Mouse (Mus musculus): ENCODE data around the gene Runx1.

Gene Runx1

DNA sequence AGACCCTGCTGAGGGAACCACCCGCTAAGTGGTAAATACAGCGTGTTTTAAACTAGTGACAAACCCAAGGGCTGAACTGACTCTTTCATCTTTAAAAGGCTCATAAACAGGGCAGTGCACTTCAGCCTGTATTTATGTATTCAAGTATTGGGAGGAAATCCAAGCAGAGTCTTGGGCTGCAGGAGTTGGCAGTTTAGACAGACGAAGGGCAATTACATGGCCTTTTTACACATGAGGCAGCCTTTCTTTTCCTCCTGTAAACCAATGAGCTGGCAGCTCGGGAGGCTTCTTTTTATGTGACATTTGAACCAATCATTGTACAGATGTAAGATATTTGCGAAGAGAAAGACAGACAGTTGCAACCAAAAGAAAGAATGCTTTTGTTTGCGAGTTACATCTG lies 233.7 kb downstream of the Runx1 start:
- in situ Hi-C loops (cut with MboI, MseI): no loop called here

GRCm38 (mm10) chr16:92591783-92592182 lies 234.2 kb downstream of the Runx1 start:
- in situ Hi-C loops (cut with MboI, MseI): no loop called here

GRCm38 (mm10) chr16:92587836-92588235 lies 238.1 kb downstream of the Runx1 start:
- in situ Hi-C loops (cut with MboI, MseI): no loop called here

- in situ Hi-C loops (cut with MboI, MseI): no loop called here
Measured at GRCm38 (mm10) chr16:92581767-92582166, 244.2 kb downstream of the Runx1 start.

- in situ Hi-C loops (cut with MboI, MseI): no loop called here
Measured at GRCm38 (mm10) chr16:92580981-92581380, 245.0 kb downstream of the Runx1 start.

DNA sequence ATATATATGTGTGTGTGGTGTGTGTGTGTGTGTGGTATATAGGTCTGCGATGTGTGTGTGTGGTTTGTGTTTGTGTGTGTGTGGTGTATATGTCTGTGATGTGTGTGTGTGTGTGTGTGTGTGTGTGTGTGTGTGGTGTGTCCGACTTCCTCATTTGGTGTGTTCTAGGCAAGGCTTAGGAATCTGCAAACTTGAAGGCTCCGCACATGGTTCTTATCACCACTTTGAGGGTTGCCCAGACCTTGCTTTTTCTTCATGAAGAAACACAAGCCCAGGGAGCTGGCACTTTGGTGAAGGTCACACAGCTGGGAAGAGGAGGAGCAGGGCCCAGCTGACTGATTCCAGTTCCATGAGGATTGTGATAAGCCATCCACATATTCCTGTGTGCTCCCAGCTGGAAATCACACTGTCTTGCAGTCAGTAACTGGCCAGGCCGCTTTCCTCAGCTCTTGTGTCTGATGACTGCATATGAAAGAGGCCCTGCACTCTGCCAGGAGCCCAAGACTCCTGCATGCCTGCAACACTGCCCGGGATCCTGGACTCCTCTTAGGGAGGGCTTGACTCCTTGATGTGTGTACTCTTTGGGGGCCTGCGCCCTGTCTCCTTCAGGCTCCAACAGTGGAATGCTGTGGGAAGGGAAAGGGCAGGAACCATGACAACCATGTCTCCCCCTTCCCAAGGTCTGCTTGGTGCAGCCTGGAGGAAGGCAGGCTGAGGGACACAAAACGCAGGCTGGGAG lies 246.9 kb downstream of the Runx1 start:
- in situ Hi-C loops (cut with MboI, MseI): no loop called here

- in situ Hi-C loops (cut with MboI, MseI): no loop called here
Measured at GRCm38 (mm10) chr16:92577381-92577780, 248.6 kb downstream of the Runx1 start.

- in situ Hi-C loops (cut with MboI, MseI): no loop called here
Measured at GRCm38 (mm10) chr16:92575792-92576191, 250.2 kb downstream of the Runx1 start.

GRCm38 (mm10) chr16:92573193-92573592 lies 252.8 kb downstream of the Runx1 start:
- in situ Hi-C loops (cut with MboI, MseI): no loop called here

- in situ Hi-C loops (cut with MboI, MseI): no loop called here
Measured at GRCm38 (mm10) chr16:92571246-92571645, 254.7 kb downstream of the Runx1 start.

- in situ Hi-C loops (cut with MboI, MseI): loop anchor here in 1 of 2 experiments (5.0 to 10.0 kb wide), 3 partner anchors 61 to 886 kb away; no protein-coding TSS in a partner anchor
Measured at GRCm38 (mm10) chr16:92566146-92566545, 259.8 kb downstream of the Runx1 start.

GRCm38 (mm10) chr16:92565708-92566107 lies 260.2 kb downstream of the Runx1 start:
- in situ Hi-C loops (cut with MboI, MseI): loop anchor here in 1 of 2 experiments (5.0 to 10.0 kb wide), 3 partner anchors 61 to 887 kb away; no protein-coding TSS in a partner anchor

- in situ Hi-C loops (cut with MboI, MseI): loop anchor here in 1 of 2 experiments (5.0 to 10.0 kb wide), 3 partner anchors 60 to 887 kb away; no protein-coding TSS in a partner anchor
Measured at GRCm38 (mm10) chr16:92565291-92565690, 260.7 kb downstream of the Runx1 start.

DNA sequence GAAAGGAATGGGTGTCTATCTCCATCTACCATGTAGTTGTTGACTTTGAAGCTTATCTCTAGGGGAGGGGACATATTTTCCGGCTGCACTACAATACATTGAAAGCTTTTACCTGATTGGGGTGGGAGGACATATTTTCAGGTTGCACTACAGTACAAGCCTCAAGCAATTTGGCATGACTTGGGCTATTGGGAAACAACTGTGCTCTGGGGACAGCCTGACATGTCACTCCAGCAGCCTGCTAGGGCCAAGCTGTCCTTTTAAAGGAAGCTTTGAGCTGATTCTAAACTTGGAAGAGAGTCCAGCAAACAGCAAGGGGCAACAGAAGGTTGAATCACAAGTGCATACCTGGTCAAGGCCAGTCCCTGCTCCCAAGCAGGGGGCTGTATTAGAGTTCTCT lies 270.9 kb downstream of the Runx1 start:
- in situ Hi-C loops (cut with MboI, MseI): loop anchor here in 1 of 2 experiments (10.0 kb wide), 1 partner anchor 990 kb away; no protein-coding TSS in a partner anchor

GRCm38 (mm10) chr16:92552858-92553257 lies 273.1 kb downstream of the Runx1 start:
- in situ Hi-C loops (cut with MboI, MseI): loop anchor here in 1 of 2 experiments (10.0 kb wide), 1 partner anchor 992 kb away; no protein-coding TSS in a partner anchor

DNA sequence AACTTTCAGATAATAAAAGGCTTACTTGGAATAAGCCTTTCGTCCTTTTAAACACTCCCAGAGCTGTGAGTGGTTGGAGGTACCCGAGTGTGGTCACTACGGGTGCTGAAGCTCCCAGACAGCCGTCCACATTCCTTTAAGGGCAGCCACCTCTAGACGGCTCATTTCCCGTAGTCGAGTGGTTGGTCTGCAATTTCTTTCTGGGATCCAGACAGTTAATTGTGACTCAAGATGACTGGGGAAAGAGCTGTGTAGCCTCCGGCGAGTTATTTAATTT lies 273.9 kb downstream of the Runx1 start:
- in situ Hi-C loops (cut with MboI, MseI): loop anchor here in 1 of 2 experiments (10.0 kb wide), 1 partner anchor 993 kb away; no protein-coding TSS in a partner anchor
